Mouse (Mus musculus) adrenal gland (tissue): ENCODE measurements around the gene Alad.

ENCODE experiments used
- intact Hi-C: fragments of 180-260 bp; cut with DNase I; formaldehyde crosslinking; loops from one replicate; pipeline ENCODE4 v1.15.1; 2025
- long read RNA-seq, 2 experiments: library from polyadenylated mRNA; unstranded; transcript quantifications; one replicate each; pipeline ENCODE4 v2.0.0; 2020; ENCODE audit warnings: borderline replicate concordance in 1 of 2; ENCODE audit not compliant: insufficient replicate concordance in 1 of 2

Alad gene
- long read RNA-seq, experiment 1, transcript Alad-201 (12 exons, 1,206 nt) = major isoform, 98 of 112 reads
- long read RNA-seq, experiment 1, partial matches to known transcripts = 5 of 112 reads
- long read RNA-seq, experiment 1, other reads (novel, unspliced or antisense) = 5 of 112 reads
- long read RNA-seq, experiment 2, transcript Alad-201 (12 exons, 1,206 nt) = major isoform, 158 of 191 reads
- long read RNA-seq, experiment 2, partial matches to known transcripts = 15 of 191 reads
- long read RNA-seq, experiment 2, other reads (novel, unspliced or antisense) = 14 of 191 reads

DNA sequence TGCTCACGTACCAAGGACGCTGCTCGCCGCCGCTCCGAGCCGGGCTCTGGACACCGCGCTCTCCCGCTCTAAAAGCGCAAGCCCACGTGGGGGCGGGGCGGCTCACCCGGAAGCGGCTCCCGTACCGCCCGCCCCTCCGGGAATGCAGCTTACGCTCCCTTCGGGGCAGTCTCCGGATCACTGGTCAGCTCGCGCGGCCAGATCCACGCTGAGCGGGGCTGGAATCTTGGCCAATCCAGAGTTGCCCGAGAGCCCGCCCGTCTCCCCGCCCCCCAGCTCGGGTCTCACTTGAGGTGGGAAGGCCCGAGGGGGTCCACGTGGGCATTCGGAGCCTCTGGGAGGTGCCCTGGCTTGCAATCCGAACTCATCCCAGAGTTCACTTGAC, at the start of gene Alad:
Gene Alad, minus strand, starts transcription at position 70 of the 385 bp plus-strand sequence.
- intact Hi-C loops = loop anchor here (5.0 kb wide), 1 partner anchor 108 kb away; no protein-coding TSS in a partner anchor

DNA sequence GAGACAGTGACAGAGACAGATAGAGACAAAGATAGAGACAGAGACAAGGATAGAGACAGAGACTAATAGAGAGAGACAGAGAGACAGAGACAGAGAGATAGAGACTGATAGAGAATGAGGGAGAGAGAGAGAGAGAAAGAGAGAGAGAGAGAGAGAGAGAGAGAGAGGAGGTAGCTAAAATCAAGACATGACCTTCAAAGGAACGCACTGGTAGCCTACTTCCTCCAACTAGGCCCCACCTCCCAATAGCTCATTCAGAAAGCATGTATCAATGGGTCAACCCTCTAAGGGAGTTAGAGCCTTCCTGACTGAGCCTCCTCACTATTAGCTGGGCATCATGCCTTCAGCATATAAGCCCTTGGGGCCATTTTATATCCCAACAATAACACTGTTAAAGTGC, 48.6 kb upstream of the Alad start:
- intact Hi-C loops = no loop called here

DNA sequence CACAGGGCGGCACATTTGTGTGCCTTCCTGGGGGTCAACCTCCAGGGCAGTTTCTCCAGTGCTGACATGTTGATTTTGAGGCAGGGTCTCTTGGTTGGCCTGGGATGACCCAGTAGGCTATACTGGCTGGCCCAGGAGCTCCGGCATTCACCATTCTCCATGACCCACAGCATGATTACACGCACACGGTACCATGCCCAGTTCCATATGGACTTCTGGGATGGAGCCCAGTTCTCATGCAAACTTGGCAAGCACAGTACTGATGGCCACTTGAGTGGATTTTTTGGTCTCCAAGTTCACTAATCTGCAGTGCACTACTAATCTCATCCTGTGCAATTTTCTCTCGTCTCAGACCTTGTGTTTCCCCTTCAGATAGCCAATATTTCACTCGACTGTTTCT, 48.0 kb upstream of the Alad start:
- intact Hi-C loops = no loop called here

DNA sequence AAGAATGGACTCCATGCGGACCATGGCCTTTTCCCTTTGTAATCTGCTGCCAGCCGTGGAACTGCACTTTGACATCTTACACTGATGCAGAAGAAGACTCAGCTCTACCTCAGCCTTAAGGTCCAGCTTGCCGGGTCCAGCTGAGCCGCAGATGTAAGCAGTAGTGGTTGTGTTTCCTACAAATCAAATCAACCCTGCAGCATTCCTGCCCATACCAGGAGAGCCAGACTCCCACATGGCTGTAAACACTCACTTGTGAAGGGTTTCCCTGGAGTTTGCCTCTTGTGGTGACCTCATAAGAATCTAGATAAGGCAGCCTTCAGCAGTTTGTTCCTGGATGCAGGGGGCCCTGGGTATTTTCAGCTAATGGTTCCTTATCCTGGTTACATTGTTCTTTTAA, 46.8 kb upstream of the Alad start:
- intact Hi-C loops = no loop called here

DNA sequence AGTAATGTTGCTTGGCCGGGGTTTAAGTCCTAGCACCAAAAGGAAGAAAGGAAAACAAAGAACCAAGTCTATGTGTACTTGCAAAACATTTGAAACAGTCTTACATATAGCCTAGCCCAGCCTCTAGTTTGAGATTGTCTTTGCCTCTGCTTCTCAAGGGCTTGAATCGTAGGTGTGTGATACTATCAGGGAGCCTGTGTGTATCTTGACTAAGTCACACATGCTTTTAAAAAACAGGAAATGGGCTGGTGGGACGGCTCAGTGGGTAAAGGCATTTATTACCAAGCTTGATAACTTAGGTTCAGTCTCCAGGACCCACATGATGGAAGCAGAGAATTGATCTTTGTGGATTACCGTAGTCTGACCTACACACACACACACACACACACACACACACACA, 42.3 kb upstream of the Alad start:
- intact Hi-C loops = loop anchor here (5.0 kb wide), 1 partner anchor 75 kb away; no protein-coding TSS in a partner anchor

DNA sequence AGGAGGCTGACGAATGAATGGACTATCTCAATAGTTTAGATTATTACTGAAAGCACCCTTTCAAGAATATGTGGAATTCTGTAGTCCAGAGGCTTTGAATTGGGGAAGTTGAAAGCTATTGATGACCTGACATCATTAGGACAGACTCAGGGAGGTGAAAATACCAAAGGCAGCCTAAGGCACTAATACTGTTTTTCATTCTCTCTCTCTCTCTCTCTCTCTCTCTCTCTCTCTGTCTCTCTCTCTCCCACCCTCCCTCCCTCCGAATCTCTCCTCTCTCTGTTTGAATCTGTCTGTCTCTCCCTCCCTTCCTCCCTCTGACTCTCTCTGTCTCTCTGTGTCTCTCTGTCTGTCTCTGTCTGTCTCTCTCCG, 41.9 kb upstream of the Alad start:
- intact Hi-C loops = loop anchor here (1.0 to 5.0 kb wide), 3 partner anchors 76 to 201 kb away; no protein-coding TSS in a partner anchor

DNA sequence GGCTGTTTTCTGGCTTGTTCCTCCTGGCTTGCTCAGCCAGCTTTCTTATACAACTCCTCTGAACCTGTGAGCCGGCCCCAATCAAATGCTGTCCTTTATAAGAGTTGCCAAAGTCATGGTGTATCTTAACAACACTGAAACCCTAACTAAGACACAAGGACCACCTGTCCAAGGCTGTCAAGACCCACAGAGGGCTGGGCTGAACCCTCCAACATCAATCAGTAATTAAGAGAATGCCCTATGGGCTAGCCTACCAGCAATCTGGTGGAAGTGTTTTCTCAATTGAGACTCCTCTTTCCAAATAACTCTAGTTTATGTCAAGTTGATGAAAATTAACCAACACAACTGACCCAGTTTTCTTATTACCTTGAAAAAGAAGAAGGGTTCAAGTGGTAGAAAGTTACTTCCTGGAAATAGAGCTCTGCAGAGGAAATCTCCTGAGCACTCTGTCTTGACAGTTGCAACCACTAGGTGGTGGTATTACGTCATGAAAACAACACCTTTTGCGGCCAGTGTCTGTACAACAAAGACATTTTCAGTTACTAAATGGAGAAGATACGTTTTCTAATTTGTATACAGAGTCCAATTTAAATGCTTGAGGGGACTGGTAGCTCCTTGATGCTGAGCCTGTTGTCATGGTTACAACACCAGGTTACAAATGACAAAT, 41.4 kb upstream of the Alad start:
- intact Hi-C loops = loop anchor here (1.0 to 5.0 kb wide), 3 partner anchors 76 to 202 kb away; no protein-coding TSS in a partner anchor

DNA sequence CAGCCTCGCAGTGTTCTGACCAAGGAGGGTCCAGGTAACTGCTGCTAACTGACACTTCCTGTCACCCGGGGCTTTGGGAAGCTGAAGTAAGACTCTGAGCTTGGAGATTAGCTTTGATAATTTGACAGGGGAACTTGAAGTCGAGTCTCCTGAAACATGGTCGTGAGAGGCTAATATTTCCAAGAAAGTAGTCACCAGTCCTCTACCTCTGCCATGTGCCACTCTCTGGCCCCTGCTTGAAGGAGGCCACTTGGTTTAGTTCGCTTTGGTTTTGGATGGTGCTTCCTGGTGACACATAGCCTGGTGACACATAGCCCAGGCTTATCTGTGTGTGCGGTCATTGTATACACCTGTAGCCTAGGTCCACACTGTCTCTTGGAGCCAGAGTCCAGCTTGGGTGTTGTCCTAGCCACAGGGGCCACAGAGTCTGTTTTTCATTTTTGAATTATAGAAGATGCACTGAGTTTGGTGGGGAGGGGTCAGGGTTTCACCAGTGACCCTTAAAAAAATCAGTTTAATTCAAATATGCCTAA, 40.1 kb upstream of the Alad start, which contains the start of gene Rgs3:
Gene Rgs3, plus strand, starts transcription at position 51 of the 533 bp plus-strand sequence.
- intact Hi-C loops = loop anchor here (2.0 to 5.0 kb wide), 2 partner anchors 77 to 203 kb away; no protein-coding TSS in a partner anchor

DNA sequence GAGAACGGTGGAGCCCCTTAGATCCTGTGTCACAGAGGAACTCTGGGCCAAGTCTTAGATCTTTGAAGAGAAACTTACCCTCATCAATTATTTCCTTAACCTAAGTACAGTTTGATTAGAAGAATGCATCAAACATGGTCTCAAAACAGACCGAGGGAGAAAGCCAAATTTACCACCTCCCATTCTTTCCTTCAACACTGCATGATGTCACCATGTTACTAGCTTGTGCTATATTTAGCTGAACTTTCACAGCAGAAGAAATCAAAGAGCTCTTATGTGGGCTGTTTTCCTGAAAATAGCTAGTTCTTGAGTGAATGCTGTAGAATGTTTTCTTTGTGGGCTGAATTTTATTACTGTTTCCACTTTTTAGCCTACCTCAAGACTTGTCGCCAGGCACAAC, 37.7 kb upstream of the Alad start:
- intact Hi-C loops = no loop called here

DNA sequence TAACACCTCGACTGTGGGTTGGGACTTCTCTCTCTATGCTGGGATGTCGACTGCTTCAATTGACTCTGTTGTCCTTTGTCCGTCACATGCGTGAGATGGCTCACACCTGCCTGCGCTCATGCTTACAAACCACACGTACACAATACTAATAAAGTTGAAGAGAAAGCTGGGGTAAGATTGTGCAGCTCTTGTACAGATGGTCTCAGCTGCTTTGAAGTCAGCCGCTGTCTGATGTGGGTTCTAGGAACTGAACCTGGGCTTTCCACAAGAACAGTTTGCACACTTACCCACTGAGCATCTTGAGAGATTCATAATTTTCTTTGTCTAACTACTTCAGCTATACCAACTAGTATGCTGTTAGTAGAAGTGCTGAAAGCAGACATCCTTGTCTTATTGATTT, 32.2 kb upstream of the Alad start:
- intact Hi-C loops = no loop called here

DNA sequence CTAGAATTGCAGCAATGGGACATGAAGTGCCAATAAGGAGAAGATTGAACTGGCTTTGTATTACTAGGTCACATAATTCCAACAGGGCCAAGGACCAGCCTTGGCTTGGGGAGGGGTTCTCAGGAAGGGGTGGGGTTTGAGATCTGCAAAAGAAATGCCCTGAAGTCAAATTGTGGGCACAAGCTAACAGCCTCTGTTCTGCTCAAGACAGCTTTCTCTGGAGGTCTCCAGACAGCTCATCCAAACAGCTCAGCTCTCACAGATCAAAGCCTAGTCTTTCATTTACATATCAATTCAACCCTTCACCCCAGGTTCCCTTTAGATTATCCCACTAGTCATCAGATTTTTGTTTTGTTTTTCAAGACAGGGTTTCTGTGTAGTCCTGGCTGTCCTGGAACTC, 25.1 kb upstream of the Alad start:
- intact Hi-C loops = no loop called here

DNA sequence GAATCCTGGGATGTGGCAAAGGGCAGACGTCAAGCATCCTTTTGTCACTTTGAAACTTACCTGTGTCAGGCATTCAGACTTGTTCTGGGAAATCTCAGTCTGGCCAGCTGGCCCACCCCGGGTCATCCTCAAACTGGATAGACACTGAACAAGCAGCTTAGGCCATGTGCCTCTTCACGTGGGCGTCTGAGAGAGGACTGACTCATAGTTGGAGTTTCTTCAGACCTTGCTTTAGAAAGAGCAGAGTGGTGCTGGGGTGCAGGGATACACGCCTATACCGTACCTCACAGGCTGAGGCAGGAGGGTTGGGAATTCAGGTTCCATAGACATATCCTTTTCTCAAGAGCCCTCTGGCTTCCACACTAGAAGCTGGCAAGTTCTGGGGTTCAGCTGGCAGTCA, 24.1 kb upstream of the Alad start:
- intact Hi-C loops = no loop called here

DNA sequence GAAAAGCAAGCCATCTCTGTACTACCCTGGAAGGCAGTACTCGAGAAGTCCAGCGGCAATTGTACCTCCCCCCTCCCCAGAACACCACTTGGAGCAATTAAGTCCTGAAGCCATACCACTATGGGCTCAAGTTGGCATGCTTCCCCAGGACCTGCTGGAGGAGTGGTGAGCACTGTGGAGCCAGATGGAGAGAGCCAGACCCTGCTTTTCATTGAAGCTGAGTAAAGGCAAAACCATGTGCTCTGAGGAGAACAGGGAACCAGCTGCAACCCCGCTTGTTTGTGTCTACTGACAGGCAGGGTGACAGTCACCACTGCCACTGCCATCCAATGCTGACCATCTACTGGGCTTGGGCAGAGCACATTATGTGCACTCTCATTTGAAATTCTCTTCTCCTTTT, 22.1 kb upstream of the Alad start:
- intact Hi-C loops = no loop called here

DNA sequence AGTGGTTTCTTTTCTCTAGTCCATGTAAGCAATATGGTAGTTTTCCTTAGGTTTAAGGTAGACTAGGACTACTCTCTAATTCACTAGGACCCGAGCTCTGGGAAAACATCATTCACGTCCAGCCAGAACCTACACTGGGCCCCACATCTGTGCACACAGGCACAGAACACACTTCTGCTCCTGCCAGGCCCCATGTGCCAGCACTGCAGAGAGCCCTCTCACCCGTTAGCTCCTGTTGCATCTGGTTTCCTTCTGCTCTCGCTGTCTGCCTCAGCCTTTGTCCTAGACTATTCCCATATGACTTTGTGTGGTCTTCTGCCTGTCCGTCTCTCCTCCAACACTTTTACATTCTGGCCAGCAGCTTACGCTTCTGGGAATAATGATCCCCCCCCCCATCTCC, 14.0 kb upstream of the Alad start:
- intact Hi-C loops = no loop called here

DNA sequence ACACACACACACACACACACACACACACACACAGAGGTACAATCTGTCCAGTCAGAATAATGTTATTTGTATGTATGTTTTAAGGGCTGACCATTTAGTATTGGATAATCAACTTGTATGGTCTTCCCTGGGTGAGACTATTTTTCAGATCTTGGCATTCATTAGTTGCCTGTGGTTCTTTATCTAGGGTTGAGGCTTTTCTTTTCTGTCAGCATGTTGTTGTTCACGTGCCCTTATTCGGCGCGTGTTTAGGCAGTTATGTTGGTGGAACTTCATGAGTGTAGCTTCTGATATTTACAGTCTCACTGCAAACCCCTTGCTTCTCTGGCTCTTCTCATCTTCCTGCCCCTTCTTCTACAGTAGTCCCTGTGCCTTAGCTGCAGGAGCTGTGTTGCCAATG, 7.9 kb upstream of the Alad start:
- intact Hi-C loops = no loop called here

DNA sequence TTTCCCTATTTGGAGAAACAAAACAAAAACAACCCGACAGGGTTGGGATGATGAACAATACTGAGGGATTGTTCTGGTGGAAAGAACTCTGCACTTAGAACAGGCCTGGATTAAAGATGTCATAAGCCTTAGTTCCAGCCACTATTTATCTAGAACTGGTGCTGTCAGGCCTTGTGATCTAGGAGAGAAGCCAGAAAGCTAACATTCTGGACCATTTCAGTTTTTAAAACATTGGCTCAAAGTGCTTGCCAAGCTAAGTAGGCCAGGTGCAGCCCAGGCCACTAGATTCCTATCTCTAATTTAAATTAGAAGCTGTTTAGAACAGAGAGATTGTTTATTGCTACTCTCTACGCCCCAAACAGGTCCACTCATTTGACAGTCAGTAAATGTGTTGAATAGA, 6.5 kb upstream of the Alad start:
- intact Hi-C loops = no loop called here

DNA sequence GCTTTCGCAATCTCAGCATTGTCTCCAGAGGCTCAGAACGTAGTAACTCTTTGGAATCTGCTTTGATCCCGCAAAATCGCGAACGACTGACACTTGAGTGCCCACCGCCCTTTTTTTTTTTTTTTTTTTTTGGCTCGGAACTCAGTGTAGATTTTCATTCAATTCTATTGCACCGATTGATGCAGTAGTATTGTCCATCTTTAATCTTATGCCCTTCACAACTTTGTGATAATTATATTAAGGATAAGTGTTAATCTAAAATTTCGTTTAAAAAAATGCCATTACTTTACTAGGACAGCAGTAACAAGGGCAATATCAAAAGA, 5.7 kb upstream of the Alad start:
- intact Hi-C loops = no loop called here

DNA sequence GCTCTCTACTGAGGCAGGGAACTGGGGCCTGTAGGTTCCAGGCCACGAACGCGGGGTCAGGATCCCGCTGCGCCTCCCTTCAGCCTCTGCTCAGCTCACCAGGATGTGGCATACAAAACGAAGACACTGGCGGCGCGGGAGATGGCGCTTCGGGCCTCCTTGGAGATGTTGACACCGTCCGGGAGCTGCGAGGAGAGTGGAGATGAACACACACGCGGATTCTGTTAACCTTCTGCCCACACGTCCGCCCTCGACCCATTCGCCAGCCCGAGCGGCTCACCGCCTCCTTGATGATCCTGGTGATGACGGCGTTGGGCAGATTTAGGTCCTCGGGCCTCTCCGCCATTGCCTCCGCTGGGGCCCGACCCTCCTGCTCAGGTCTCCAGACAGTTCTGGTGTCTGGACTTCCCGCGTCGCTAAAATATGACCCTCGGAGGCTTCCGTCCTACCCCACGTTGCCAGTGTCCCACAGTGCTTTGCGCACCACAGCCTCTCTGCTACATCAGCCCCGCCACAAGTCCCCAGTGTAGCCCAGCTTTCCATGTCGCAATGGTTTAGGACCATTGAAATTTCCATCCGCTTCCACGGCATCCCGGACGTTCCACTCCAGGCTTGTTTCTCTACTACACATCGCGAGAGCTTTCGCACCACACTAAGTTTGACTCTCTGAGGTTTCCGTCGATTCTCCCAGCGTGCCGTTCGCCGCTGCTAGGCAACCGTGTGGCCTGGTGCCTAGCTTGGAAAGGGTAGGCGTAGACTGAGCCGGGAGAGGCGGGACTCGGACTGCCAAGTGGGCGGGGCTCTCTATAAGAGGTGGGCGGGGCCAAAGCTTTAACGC, 5.2 kb upstream of the Alad start, which contains the start of the genes Pole3 and 4933430I17Rik:
Gene Pole3, minus strand, starts transcription at position 418 of the 838 bp plus-strand sequence.
Gene 4933430I17Rik, plus strand, starts transcription at position 719 of the 838 bp plus-strand sequence.
- intact Hi-C loops = loop anchor here (5.0 kb wide), 1 partner anchor 113 kb away; no protein-coding TSS in a partner anchor

DNA sequence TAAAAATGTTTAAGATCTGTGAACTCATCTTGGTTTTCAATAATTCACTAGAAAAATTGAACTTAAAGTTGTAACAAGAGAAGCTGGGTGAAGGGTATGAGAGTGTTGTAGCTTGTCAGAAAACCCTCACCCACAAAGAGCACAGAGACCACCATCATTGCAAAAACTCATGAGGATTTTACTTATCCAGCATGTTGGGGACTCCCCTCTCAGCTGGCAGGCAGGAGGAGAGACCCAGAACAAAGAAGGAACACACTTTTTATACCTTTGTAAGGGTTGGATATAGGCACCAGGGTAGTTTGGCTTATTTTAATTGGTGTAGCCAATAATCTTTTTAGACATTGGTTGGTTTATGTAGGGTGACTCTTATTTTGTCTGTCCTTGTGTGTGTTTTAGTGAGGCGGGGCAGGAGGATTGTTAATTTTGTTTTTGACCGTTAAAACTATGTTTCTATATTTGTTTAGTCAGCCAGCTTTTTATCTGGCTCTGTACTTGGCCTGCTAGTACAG, 1.2 kb upstream of the Alad start:
- intact Hi-C loops = loop anchor here (5.0 kb wide), 1 partner anchor 109 kb away; no protein-coding TSS in a partner anchor

DNA sequence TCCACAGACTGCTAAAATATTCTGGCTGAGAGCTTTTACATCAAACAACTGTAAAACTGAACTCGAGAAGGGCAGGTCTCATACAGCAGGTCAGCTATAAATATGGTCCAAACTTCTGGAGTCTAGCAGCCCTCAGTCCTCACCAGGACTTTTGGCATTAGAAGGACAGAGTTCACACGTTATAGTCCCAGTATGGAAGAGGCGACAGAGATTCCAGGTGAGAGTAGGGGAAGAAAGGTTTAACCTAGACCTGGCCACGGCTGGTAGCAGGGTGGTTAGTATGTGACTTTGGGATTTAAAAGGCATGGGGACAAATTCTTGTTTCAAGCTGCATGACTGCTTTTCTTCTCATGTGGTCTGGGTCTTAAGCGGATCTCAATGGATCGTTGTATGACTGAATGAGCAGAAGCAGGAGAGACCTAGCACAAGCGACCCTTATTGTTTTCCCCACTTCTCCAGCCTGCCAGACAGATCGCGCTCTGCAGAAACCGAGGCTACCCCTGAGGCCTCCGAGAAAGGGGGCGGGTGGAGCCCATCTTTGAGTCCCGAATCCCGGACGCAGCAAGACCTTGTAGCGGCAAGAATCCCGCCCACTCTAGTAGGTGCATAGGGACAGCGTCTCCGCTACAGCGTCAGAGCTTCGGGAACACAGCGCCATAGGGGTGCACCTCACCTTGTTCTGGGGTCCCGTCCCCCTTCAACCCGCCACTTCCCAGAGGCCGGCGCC, 433 bp downstream of the Alad start:
- intact Hi-C loops = no loop called here
